Comparison of ENCODE assay signal across 8 mouse cellular contexts in genomic region chr9:95442321-95442731, GRCm38 (mm10). TPM values are rescaled to one million over a fixed set of nuclear protein-coding genes. Genes with fewer than 3 reads are reported as not detected.
DNase-seq lines count a peak whose midpoint lies in the region; ATAC-seq lines count a peak whose summit lies in the region.

No protein-coding gene starts in this region.

- WGBS in heart, embryonic 10.5 days: 8% methylated on average over 13 of the region's 13 CpGs
- WGBS in forebrain, embryonic 16.5 days: 6% methylated on average over 13 of the region's 13 CpGs
- 5% methylated on average over 13 of the region's 13 CpGs for WGBS in midbrain, embryonic 13.5 days

- peaks cover 13% of the 10 kb centered on the region; the same call in 1 of the 2 replicates for H3K4me1 ChIP-seq in heart, embryonic 10.5 days
- peaks cover 5% of the 10 kb centered on the region; the same call in 1 of the 2 replicates for H3K4me1 ChIP-seq in forebrain, embryonic 16.5 days (replicated peaks; ENCODE audit: control insufficient read depth, insufficient read depth, low read length)
- H3K4me1 ChIP-seq in midbrain, embryonic 13.5 days (replicated peaks): peaks cover 16% of the 10 kb centered on the region

- H3K9ac ChIP-seq in forebrain, embryonic 16.5 days (replicated peaks; ENCODE audit: low read depth, low read length): peak overlapping the region; percentile 40
- 0 out of 2 replicates have a peak overlapping the region, but pooled peaks have one; percentile 25 for H3K9ac ChIP-seq in midbrain, embryonic 13.5 days (replicated peaks)

- DNase-seq in heart, embryonic 10.5 days (ENCODE audit: low spot score): peak; percentile 85
- DNase-seq in heart, adult 8-10 months (ENCODE audit: low spot score): no peak
- DNase-seq in adrenal gland, postnatal 36 days: peak; percentile 37 to 42
- DNase-seq in kidney, postnatal 10 days: peak; percentile 51
- peak; percentile 14 for DNase-seq in yolk sac, embryonic 10.5 days (ENCODE audit: low spot score)
- no peak for DNase-seq in T-cell, adult 2 months (ENCODE audit: low spot score)

- H3K36me3 ChIP-seq in heart, embryonic 10.5 days: no peaks in the 10 kb centered on the region
- H3K36me3 ChIP-seq in forebrain, embryonic 16.5 days (ENCODE audit: control insufficient read depth, insufficient read depth): no peaks in the 10 kb centered on the region
- H3K36me3 ChIP-seq in midbrain, embryonic 13.5 days: no peaks in the 10 kb centered on the region

- peak; percentile 85 for ATAC-seq in forebrain, embryonic 16.5 days
- ATAC-seq in midbrain, embryonic 13.5 days: peak; percentile 82

- peak overlapping the region; percentile 57 for H3K27ac ChIP-seq in heart, embryonic 10.5 days
- H3K27ac ChIP-seq in forebrain, embryonic 16.5 days (ENCODE audit: low read length): no peak overlapping the region
- H3K27ac ChIP-seq in midbrain, embryonic 13.5 days: peak overlapping the region; percentile 44; the same call in 1 of the 2 replicates

- H3K4me3 ChIP-seq in heart, embryonic 10.5 days: peak overlapping the region; percentile 50
- H3K4me3 ChIP-seq in forebrain, embryonic 16.5 days (replicated peaks; ENCODE audit: low read length): peak overlapping the region; percentile 25
- peak overlapping the region; percentile 28 for H3K4me3 ChIP-seq in midbrain, embryonic 13.5 days (replicated peaks)

- no peaks in the 10 kb centered on the region for H3K9me3 ChIP-seq in heart, embryonic 10.5 days
- H3K9me3 ChIP-seq in forebrain, embryonic 16.5 days (ENCODE audit: control insufficient read depth, low read length): no peaks in the 10 kb centered on the region
- H3K9me3 ChIP-seq in midbrain, embryonic 13.5 days: no peaks in the 10 kb centered on the region

- no peaks in the 10 kb centered on the region for H3K27me3 ChIP-seq in heart, embryonic 10.5 days (ENCODE audit: insufficient read depth, poor library complexity, severe bottlenecking)
- H3K27me3 ChIP-seq in forebrain, embryonic 16.5 days (replicated peaks; ENCODE audit: control insufficient read depth, insufficient read depth, low read length): no peaks in the 10 kb centered on the region
- no peaks in the 10 kb centered on the region; the same call in 1 of the 2 replicates for H3K27me3 ChIP-seq in midbrain, embryonic 13.5 days

- peak overlapping the region; percentile 51 for H3K4me2 ChIP-seq in forebrain, embryonic 16.5 days (ENCODE audit: low read length)
- peak overlapping the region; percentile 58 for H3K4me2 ChIP-seq in midbrain, embryonic 13.5 days (replicated peaks)

RNA-seq across cellular contexts. Expression of gene Chst2, which starts 35.8 kb away (rescaled TPM):
- 1.6 and 2.1 TPM in 2 replicates for polyA plus RNA-seq in heart, embryonic 10.5 days (2016; fragmentation: Nextera tagmentation; extraction: Ambion mirVana)
- 1 to 10 TPM in 3 of 4 experiments, under 1 TPM in 1; 0.95 to 1.2 (median 1.0) TPM for total RNA-seq in heart, adult 8-10 months (2022)
- 10 to 100 TPM; 24.6 to 41.4 TPM for total RNA-seq in adrenal gland, postnatal 36 days (2021)
- 10.9 and 13.6 TPM in 2 replicates for polyA plus RNA-seq in forebrain, embryonic 16.5 days (2015; fragmentation: Nextera tagmentation; extraction: Ambion mirVana)
- polyA plus RNA-seq in midbrain, embryonic 13.5 days (2015; fragmentation: Nextera tagmentation; extraction: Ambion mirVana): 11.0 and 13.5 TPM in 2 replicates

Comparison
In these comparisons a context has a peak if more than half of its experiments do, and no peak if none do; other contexts are left out.
1. DNase-seq: peak in heart, embryonic 10.5 days (single experiment), adrenal gland, postnatal 36 days (2 of 2), kidney, postnatal 10 days (single experiment) and yolk sac, embryonic 10.5 days (single experiment); none in heart, adult 8-10 months (single experiment) and T-cell, adult 2 months (single experiment).
2. Peak in every context shown above with its lines, with median percentiles within 50 percentile points of each other: H3K4me3 ChIP-seq.